Mouse (Mus musculus) lung, adult 18-20 months (tissue): ENCODE data around the gene Ccnf.

Experiments
- DNase-seq, 2 experiments: peaks; one replicate each; pipeline ENCODE4 v3.0.0; 2022; ENCODE audit warnings: mixed read lengths in 2 of 2

Gene Ccnf

GRCm38 (mm10) chr17:24199741-24200140 lies 51.5 kb downstream of the Ccnf start:
- DNase-seq = no peak

DNA sequence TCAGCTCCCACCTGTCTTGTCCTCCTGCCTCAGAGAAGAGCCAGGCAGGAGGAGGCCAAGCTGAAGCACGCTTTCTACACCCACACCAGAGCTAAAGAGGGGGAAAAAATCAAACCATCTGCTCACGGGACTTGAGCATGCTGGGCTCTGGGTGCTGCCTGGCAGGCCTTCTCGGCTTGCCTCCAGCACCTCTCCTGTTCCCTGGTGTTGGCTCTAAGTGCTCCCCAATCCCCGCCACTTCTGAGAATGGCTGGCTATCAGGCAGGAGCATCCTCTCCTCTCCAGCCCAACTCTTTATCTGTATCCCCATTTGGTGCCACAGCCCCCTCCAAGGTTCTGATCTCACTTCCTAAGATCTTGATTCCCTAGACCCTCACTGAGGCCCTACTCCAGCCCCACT lies 52.0 kb downstream of the Ccnf start:
- no peak for DNase-seq

DNA sequence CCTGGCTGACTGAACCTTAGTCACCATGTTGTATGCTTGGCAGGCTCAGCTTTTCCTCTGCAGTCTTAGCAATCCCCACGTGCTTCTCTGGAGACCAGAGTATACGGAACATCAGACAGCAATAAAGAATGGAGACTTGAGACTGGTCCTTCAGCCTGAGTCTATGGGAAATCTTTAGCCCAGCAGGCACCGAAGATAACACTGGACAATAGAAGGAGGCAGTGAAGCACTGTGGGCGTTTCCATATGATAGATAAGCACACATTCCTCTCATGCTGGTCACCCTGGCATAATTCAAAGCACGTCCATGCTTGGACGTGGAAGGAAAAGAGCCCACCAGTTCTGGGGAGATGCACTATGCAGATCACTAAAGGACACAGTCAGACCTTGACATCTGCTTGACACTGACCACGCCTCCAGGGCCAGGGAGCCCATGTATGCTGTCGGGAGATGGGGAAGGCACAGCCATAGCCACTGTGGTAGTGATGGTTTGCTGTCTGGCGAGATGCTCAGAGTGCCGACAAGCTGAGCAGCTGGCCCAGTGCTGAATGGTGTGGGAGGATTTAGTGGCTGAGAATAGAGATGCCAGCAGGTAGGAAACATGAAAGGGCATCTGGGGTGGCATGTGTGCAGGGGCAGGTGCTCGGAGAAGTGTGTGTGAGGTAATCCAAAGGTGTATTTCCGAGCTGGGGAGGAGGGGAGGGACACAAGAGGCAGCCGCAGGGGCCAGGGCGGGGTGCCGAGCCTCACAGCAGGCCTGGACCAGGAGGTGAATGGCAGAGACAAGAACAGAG lies 54.1 kb downstream of the Ccnf start:
- no peak for DNase-seq

- no peak for DNase-seq
Measured at GRCm38 (mm10) chr17:24195349-24195748, 55.9 kb downstream of the Ccnf start.

- DNase-seq = no peak
Measured at GRCm38 (mm10) chr17:24193769-24194168, 57.5 kb downstream of the Ccnf start.

GRCm38 (mm10) chr17:24193268-24193667 lies 58.0 kb downstream of the Ccnf start:
- no peak for DNase-seq

GRCm38 (mm10) chr17:24192848-24193247 lies 58.4 kb downstream of the Ccnf start:
- DNase-seq = no peak

DNA sequence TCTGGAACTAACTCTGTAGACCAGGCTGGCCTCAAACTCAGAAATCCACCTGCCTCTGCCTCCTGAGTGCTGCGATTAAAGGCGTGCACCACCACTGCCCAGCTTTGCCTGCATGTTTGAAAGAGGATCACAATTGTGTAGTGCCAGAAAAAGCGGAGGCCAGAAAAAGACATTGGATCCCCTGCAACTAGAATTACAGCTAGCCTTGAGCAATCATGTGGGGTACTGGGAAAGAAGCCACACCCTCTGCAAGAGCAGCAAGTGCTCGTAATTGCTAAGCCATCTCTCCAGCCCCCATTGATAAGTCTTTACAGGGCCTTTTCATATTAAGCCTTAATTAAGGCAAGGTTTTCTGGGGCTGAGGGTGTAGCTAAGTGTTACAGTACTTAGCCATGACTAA lies 59.8 kb downstream of the Ccnf start:
- DNase-seq = no peak

- no peak for DNase-seq
Measured at GRCm38 (mm10) chr17:24190934-24191333, 60.4 kb downstream of the Ccnf start.

GRCm38 (mm10) chr17:24174259-24174658 lies 77.0 kb downstream of the Ccnf start:
- DNase-seq = no peak

- peak; percentile 63 to 69 for DNase-seq
Measured at GRCm38 (mm10) chr17:24173423-24173822, 77.9 kb downstream of the Ccnf start.
